Mouse (Mus musculus) embryonic facial prominence, embryonic 11.5 days (tissue): ENCODE measurements around the gene Ctsa. TPM values are rescaled to one million over a fixed set of nuclear protein-coding genes. Genes with fewer than 3 reads are reported as not detected.

Experiments
- ATAC-seq: fragments of 200-750 bp; cut with Nextera tagmentation; replicated peaks from 2 replicates; pipeline ENCODE4 v1.8.0; 2017; ENCODE audit warnings: low read depth; ENCODE audit not compliant: insufficient number of reproducible peaks, low FRiP score, low TSS enrichment
- DNase-seq: peaks from one replicate; pipeline ENCODE4 v3.0.0-alpha.2; 2015; ENCODE audit warnings: low spot score
- H3K27ac ChIP-seq: fragments of 300-500 bp; sonication (generic); replicated peaks from 2 replicates; pipeline ENCODE4 v1.5.1; 2014; ENCODE audit warnings: mild to moderate bottlenecking, low read depth, low read length, control low read depth
- H3K27me3 ChIP-seq: fragments of 300-500 bp; sonication (generic); 2 replicates; pipeline ENCODE4 v1.6.1; 2014; ENCODE audit warnings: mild to moderate bottlenecking, low read length, moderate library complexity, mixed read lengths; ENCODE audit not compliant: control insufficient read depth, insufficient read depth
- H3K36me3 ChIP-seq: fragments of 300-500 bp; sonication (generic); replicated peaks from 2 replicates; pipeline ENCODE4 v1.6.1; 2014; ENCODE audit warnings: low read depth, mild to moderate bottlenecking, low read length, moderate library complexity, mixed read lengths; ENCODE audit not compliant: control insufficient read depth, insufficient read depth
- H3K4me1 ChIP-seq: fragments of 300-500 bp; sonication (generic); 2 replicates; pipeline ENCODE4 v1.6.1; 2014; ENCODE audit warnings: low read length, mixed read lengths; ENCODE audit not compliant: control insufficient read depth, insufficient read depth
- H3K4me2 ChIP-seq: fragments of 300-500 bp; sonication (generic); 2 replicates; pipeline ENCODE4 v1.6.1; 2014; ENCODE audit warnings: low read depth, mild to moderate bottlenecking, control low read depth, low read length, moderate library complexity
- H3K4me3 ChIP-seq: fragments of 300-500 bp; sonication (generic); 2 replicates; pipeline ENCODE4 v1.5.1; 2014; ENCODE audit warnings: low read depth, low read length, control low read depth
- H3K9ac ChIP-seq: fragments of 300-500 bp; sonication (generic); replicated peaks from 2 replicates; pipeline ENCODE4 v1.6.1; 2014; ENCODE audit warnings: mild to moderate bottlenecking, control low read depth, low read length
- H3K9me3 ChIP-seq: fragments of 300-500 bp; sonication (generic); replicated peaks from 2 replicates; pipeline ENCODE4 v1.6.1; 2016; ENCODE audit warnings: mild to moderate bottlenecking, low read length, inconsistent platforms, mixed read lengths; ENCODE audit not compliant: control insufficient read depth
- WGBS: fragments of 180-500 bp; shearing (Covaris S2); extraction: QIAGEN DNeasy Blood & Tissue Kit; methylation state at CpG from one replicate; pipeline ENCODE4 v1.1.7; 2014; 5-methylcytosine and 5-hydroxymethylcytosine counted together
- polyA plus RNA-seq: library from polyadenylated mRNA; unstranded; fragments of >200 nt; fragmentation: Nextera tagmentation; extraction: Ambion mirVana; gene quantifications from 2 replicates; pipeline ENCODE4 v1.2.1, GENCODE M21; 2014

Gene Ctsa
- polyA plus RNA-seq, 1 experiment from 2014 or later, result 102 TPM

- WGBS, result 70% methylated on average over 4 of the region's 4 CpGs
- Histone ChIP-seq H3K4me3 (no peak overlapping the region), H3K4me1 (no peaks in the 10 kb centered on the region), H3K9me3 (no peaks in the 10 kb centered on the region), H3K4me2 (no peak overlapping the region), H3K36me3 (no peaks in the 10 kb centered on the region; the same call in 1 of the 2 replicates), H3K27me3 (no peaks in the 10 kb centered on the region), H3K9ac (no peak overlapping the region), H3K27ac (no peak overlapping the region)
- no peak for ATAC-seq
- no peak for DNase-seq
These were observed 44.3 kb upstream of the Ctsa start for GRCm38 (mm10) chr2:164788411-164788810.

GRCm38 (mm10) chr2:164790451-164790850 lies 42.2 kb upstream of the Ctsa start:
- 78% methylated on average over 4 of the region's 4 CpGs for WGBS
- Histone ChIP-seq H3K27me3 (no peaks in the 10 kb centered on the region), H3K9me3 (no peaks in the 10 kb centered on the region), H3K36me3 (peaks cover 4% of the 10 kb centered on the region), H3K4me3 (no peak overlapping the region), H3K9ac (no peak overlapping the region), H3K4me1 (no peaks in the 10 kb centered on the region), H3K27ac (no peak overlapping the region), H3K4me2 (no peak overlapping the region)
- DNase-seq, result no peak
- no peak for ATAC-seq

GRCm38 (mm10) chr2:164791841-164792261 lies 40.8 kb upstream of the Ctsa start:
- Histone ChIP-seq H3K27ac (no peak overlapping the region), H3K4me2 (no peak overlapping the region), H3K4me3 (no peak overlapping the region), H3K4me1 (no peaks in the 10 kb centered on the region), H3K9me3 (no peaks in the 10 kb centered on the region), H3K36me3 (peaks cover 4% of the 10 kb centered on the region), H3K27me3 (no peaks in the 10 kb centered on the region), H3K9ac (no peak overlapping the region)
- no peak for ATAC-seq
- 93% methylated on average over 18 of the region's 18 CpGs for WGBS
- no peak for DNase-seq

- no peak overlapping the region for H3K4me3 ChIP-seq
- H3K9ac ChIP-seq, result no peak overlapping the region
- ATAC-seq (no peak; the same call in 1 of the 2 replicates), DNase-seq (no peak)
- no peak overlapping the region for H3K27ac ChIP-seq
- H3K9me3 ChIP-seq, result no peaks in the 10 kb centered on the region
- no peaks in the 10 kb centered on the region for H3K4me1 ChIP-seq
- H3K27me3 ChIP-seq, result no peaks in the 10 kb centered on the region
- no peak overlapping the region for H3K4me2 ChIP-seq
- peaks cover 4% of the 10 kb centered on the region for H3K36me3 ChIP-seq
- WGBS, result 88% methylated on average over 12 of the region's 12 CpGs
These were observed 40.1 kb upstream of the Ctsa start for GRCm38 (mm10) chr2:164792400-164793190.

GRCm38 (mm10) chr2:164793236-164793635 lies 39.4 kb upstream of the Ctsa start:
- H3K9me3 ChIP-seq, result no peaks in the 10 kb centered on the region
- H3K9ac ChIP-seq, result no peak overlapping the region
- H3K4me2 ChIP-seq, result no peak overlapping the region
- H3K4me1 ChIP-seq, result no peaks in the 10 kb centered on the region
- no peak overlapping the region for H3K4me3 ChIP-seq
- H3K36me3 ChIP-seq, result peaks cover 4% of the 10 kb centered on the region
- no peaks in the 10 kb centered on the region for H3K27me3 ChIP-seq
- ATAC-seq (no peak), DNase-seq (peak; percentile 74)
- H3K27ac ChIP-seq, result no peak overlapping the region
- whole genome bisulfite sequencing, result 80% methylated on average over 3 of the region's 3 CpGs

GRCm38 (mm10) chr2:164793772-164794171 lies 38.9 kb upstream of the Ctsa start:
- no peaks in the 10 kb centered on the region for H3K9me3 ChIP-seq
- H3K27ac ChIP-seq, result no peak overlapping the region
- H3K9ac ChIP-seq, result no peak overlapping the region
- H3K4me2 ChIP-seq, result no peak overlapping the region
- no peaks in the 10 kb centered on the region for H3K4me1 ChIP-seq
- no peak overlapping the region for H3K4me3 ChIP-seq
- DNase-seq (peak; percentile 26), ATAC-seq (no peak)
- H3K27me3 ChIP-seq, result no peaks in the 10 kb centered on the region
- peaks cover 4% of the 10 kb centered on the region for H3K36me3 ChIP-seq
- WGBS, result 96% methylated on average over 2 of the region's 2 CpGs

- no peak overlapping the region for H3K9ac ChIP-seq
- no peaks in the 10 kb centered on the region for H3K27me3 ChIP-seq
- peaks cover 4% of the 10 kb centered on the region for H3K36me3 ChIP-seq
- H3K4me2 ChIP-seq, result no peak overlapping the region
- H3K9me3 ChIP-seq, result no peaks in the 10 kb centered on the region
- 30% methylated on average over 5 of the region's 5 CpGs for WGBS
- ATAC-seq, result peak; percentile 41; the same call in 1 of the 2 replicates
- no peak overlapping the region for H3K4me3 ChIP-seq
- no peaks in the 10 kb centered on the region for H3K4me1 ChIP-seq
- peak; percentile 93 for DNase-seq
- no peak overlapping the region for H3K27ac ChIP-seq
These were observed 38.4 kb upstream of the Ctsa start for GRCm38 (mm10) chr2:164794293-164794692.

GRCm38 (mm10) chr2:164795868-164796267 lies 36.8 kb upstream of the Ctsa start:
- no peaks in the 10 kb centered on the region for H3K9me3 ChIP-seq
- 87% methylated on average over 4 of the region's 4 CpGs for WGBS
- no peak overlapping the region for H3K4me3 ChIP-seq
- no peak overlapping the region for H3K9ac ChIP-seq
- H3K4me1 ChIP-seq, result no peaks in the 10 kb centered on the region
- ATAC-seq (no peak), DNase-seq (no peak)
- H3K27me3 ChIP-seq, result no peaks in the 10 kb centered on the region
- H3K4me2 ChIP-seq, result no peak overlapping the region
- H3K36me3 ChIP-seq, result peaks cover 4% of the 10 kb centered on the region
- no peak overlapping the region for H3K27ac ChIP-seq
